Mouse (Mus musculus) heart, embryonic 12.5 days (tissue): ENCODE results near the gene Kcnab3. TPM values are rescaled to one million over a fixed set of nuclear protein-coding genes. Genes with fewer than 3 reads are reported as not detected.

Experiments
- ATAC-seq: fragments of 200-750 bp; cut with Nextera tagmentation; 2 replicates; pipeline ENCODE4 v1.8.0; 2017; ENCODE audit warnings: moderate TSS enrichment, moderate library complexity; ENCODE audit not compliant: insufficient number of reproducible peaks, low FRiP score
- H3K27ac ChIP-seq: fragments of 300-500 bp; sonication (generic); 2 replicates; pipeline ENCODE4 v1.5.1; 2016; ENCODE audit warnings: mild to moderate bottlenecking, moderate library complexity; ENCODE audit not compliant: poor library complexity, severe bottlenecking
- H3K27me3 ChIP-seq: fragments of 300-500 bp; sonication (generic); replicated peaks from 2 replicates; pipeline ENCODE4 v1.6.1; 2016; ENCODE audit warnings: mild to moderate bottlenecking, moderate library complexity
- H3K36me3 ChIP-seq: fragments of 300-500 bp; sonication (generic); 2 replicates; pipeline ENCODE4 v1.6.1; 2016; ENCODE audit warnings: mild to moderate bottlenecking, moderate library complexity
- H3K4me1 ChIP-seq: fragments of 300-500 bp; sonication (generic); replicated peaks from 2 replicates; pipeline ENCODE4 v1.6.1; 2016; ENCODE audit warnings: mild to moderate bottlenecking
- H3K4me2 ChIP-seq: fragments of 300-500 bp; sonication (generic); 2 replicates; pipeline ENCODE4 v1.6.1; 2016; ENCODE audit warnings: mild to moderate bottlenecking, moderate library complexity
- H3K4me3 ChIP-seq: fragments of 300-500 bp; sonication (generic); 2 replicates; pipeline ENCODE4 v1.5.1; 2016; ENCODE audit warnings: mild to moderate bottlenecking
- H3K9ac ChIP-seq: fragments of 300-500 bp; sonication (generic); 2 replicates; pipeline ENCODE4 v1.6.1; 2016; ENCODE audit warnings: mild to moderate bottlenecking, moderate library complexity
- H3K9me3 ChIP-seq: fragments of 300-500 bp; sonication (generic); replicated peaks from 2 replicates; pipeline ENCODE4 v1.6.1; 2016; ENCODE audit warnings: mild to moderate bottlenecking, moderate library complexity
- WGBS: fragments of 180-500 bp; shearing (Covaris S2); methylation state at CpG from one replicate; pipeline ENCODE4 v1.1.7; 2016; 5-methylcytosine and 5-hydroxymethylcytosine counted together
- polyA plus RNA-seq: library from polyadenylated mRNA; unstranded; fragments of >200 nt; fragmentation: Nextera tagmentation; extraction: Ambion mirVana; gene quantifications from 2 replicates; pipeline ENCODE4 v1.2.1, GENCODE M21; 2016

The Kcnab3 gene
- polyA plus RNA-seq = 0.87 and 0.98 TPM in 2 replicates

- no peak within 1 kb of the TSS for H3K27ac ChIP-seq
Observed at GRCm38 (mm10) chr11:69325628-69326407, at the start of gene Kcnab3. Gene Kcnab3, plus strand, starts transcription at chr11:69326258.

GRCm38 (mm10) chr11:69277267-69277666, 48.8 kb upstream of the Kcnab3 start:
- peaks cover 8% of the 10 kb centered on the region; the same call in 1 of the 2 replicates for H3K4me1 ChIP-seq
- H3K4me3 ChIP-seq = no peak overlapping the region
- no peaks in the 10 kb centered on the region; the same call in none of the 2 replicates for H3K27me3 ChIP-seq
- no peak overlapping the region for H3K9ac ChIP-seq
- no peak overlapping the region for H3K27ac ChIP-seq
- H3K4me2 ChIP-seq = no peak overlapping the region
- WGBS = 68% methylated on average over 5 of the region's 5 CpGs
- ATAC-seq = no peak
- H3K36me3 ChIP-seq = no peaks in the 10 kb centered on the region
- peaks cover 3% of the 10 kb centered on the region; the same call in 1 of the 2 replicates for H3K9me3 ChIP-seq

More at GRCm38 (mm10) chr11:69325628-69326407, at the start of gene Kcnab3:
- Histone ChIP-seq H3K36me3 (0 out of 2 replicates have a peak, but pooled peaks cover 1% of the 10 kb centered on the region), H3K9ac (peak within 1 kb of the TSS; percentile 64), H3K4me2 (peak within 1 kb of the TSS; percentile 92), H3K4me1 (peaks cover 43% of the 10 kb centered on the region), H3K9me3 (no peaks in the 10 kb centered on the region), H3K4me3 (peak within 1 kb of the TSS; percentile 56), H3K27me3 (peaks cover 37% of the 10 kb centered on the region)
- ATAC-seq = peak; percentile 69
- WGBS = 11% methylated on average over 26 of the region's 26 CpGs

GRCm38 (mm10) chr11:69291111-69291510, 34.9 kb upstream of the Kcnab3 start:
- WGBS = 73% methylated on average over 5 of the region's 5 CpGs
- no peak for ATAC-seq
- H3K9me3 ChIP-seq = peaks cover 4% of the 10 kb centered on the region; the same call in 1 of the 2 replicates

DNA sequence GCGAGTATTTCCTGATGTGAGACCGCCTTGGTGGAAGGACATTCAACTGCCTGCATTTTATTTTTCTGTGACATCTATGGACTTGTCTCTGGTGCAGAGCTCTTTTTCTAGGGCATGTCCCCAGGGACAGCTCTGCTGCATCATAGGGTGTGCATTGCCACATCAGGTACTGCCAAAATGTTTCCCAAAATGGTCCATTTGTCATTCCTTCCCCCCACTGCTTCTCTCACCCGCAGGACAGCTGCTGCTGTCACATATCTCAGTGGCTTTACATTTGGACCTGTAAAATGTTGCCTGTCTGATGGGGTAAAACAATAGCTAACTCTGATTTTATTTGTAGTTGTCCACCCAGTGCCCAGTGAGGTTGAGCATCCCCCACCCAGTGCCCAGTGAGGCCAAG, 30.8 kb upstream of the Kcnab3 start:
- WGBS = 70% methylated on average over 3 of the region's 3 CpGs
- ATAC-seq = no peak
- H3K9me3 ChIP-seq = no peaks in the 10 kb centered on the region
- no peak overlapping the region for H3K27ac ChIP-seq
- no peak overlapping the region for H3K4me3 ChIP-seq
- H3K27me3 ChIP-seq = no peaks in the 10 kb centered on the region
- H3K36me3 ChIP-seq = peaks cover 19% of the 10 kb centered on the region
- H3K4me1 ChIP-seq = peaks cover 6% of the 10 kb centered on the region; the same call in 1 of the 2 replicates
- no peak overlapping the region for H3K9ac ChIP-seq
- no peak overlapping the region for H3K4me2 ChIP-seq

More at GRCm38 (mm10) chr11:69291111-69291510, 34.9 kb upstream of the Kcnab3 start:
- H3K4me1 ChIP-seq = peaks cover 6% of the 10 kb centered on the region; the same call in 1 of the 2 replicates
- no peak overlapping the region for H3K9ac ChIP-seq
- no peak overlapping the region for H3K27ac ChIP-seq
- 0 out of 2 replicates have a peak, but pooled peaks cover 5% of the 10 kb centered on the region for H3K27me3 ChIP-seq
- H3K4me2 ChIP-seq = no peak overlapping the region
- no peak overlapping the region for H3K4me3 ChIP-seq
- H3K36me3 ChIP-seq = no peaks in the 10 kb centered on the region

GRCm38 (mm10) chr11:69297799-69298198, 28.3 kb upstream of the Kcnab3 start:
- no peak overlapping the region for H3K9ac ChIP-seq
- no peak overlapping the region for H3K4me2 ChIP-seq
- WGBS = 70% methylated on average over 2 of the region's 2 CpGs
- no peak for ATAC-seq
- H3K27me3 ChIP-seq = no peaks in the 10 kb centered on the region
- peaks cover 36% of the 10 kb centered on the region for H3K36me3 ChIP-seq
- H3K4me1 ChIP-seq = peaks cover 6% of the 10 kb centered on the region; the same call in 1 of the 2 replicates
- no peak overlapping the region for H3K4me3 ChIP-seq
- no peaks in the 10 kb centered on the region for H3K9me3 ChIP-seq
- H3K27ac ChIP-seq = no peak overlapping the region

DNA sequence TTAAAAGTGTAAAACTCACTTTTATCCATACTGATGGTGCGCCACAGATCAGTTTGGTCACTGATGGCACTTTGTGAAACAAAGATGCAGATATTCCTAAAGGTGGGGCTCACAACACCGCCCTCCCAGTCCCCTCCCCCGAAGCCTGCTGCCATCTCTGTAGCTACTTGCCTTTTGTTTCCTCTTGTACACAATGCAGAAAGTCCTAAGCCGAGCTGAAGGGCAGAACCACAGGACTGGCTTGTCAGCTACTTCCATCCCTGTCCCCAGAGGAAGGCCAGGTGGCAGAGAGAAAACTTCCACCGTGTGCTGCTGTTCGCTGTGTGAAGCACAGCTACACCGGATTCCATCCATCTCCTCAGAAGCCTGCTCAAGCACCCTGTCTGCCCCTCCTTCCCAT, 27.8 kb upstream of the Kcnab3 start:
- Histone ChIP-seq H3K4me3 (no peak overlapping the region), H3K4me1 (peaks cover 6% of the 10 kb centered on the region; the same call in 1 of the 2 replicates), H3K27ac (no peak overlapping the region), H3K9me3 (no peaks in the 10 kb centered on the region), H3K4me2 (no peak overlapping the region), H3K36me3 (peaks cover 40% of the 10 kb centered on the region), H3K27me3 (no peaks in the 10 kb centered on the region), H3K9ac (no peak overlapping the region)
- no peak for ATAC-seq
- 73% methylated on average over 7 of the region's 7 CpGs for WGBS

GRCm38 (mm10) chr11:69302817-69303216, 23.2 kb upstream of the Kcnab3 start:
- Histone ChIP-seq H3K4me3 (no peak overlapping the region), H3K4me1 (no peaks in the 10 kb centered on the region), H3K9ac (no peak overlapping the region), H3K27ac (no peak overlapping the region), H3K4me2 (no peak overlapping the region), H3K27me3 (no peaks in the 10 kb centered on the region), H3K9me3 (no peaks in the 10 kb centered on the region), H3K36me3 (peaks cover 78% of the 10 kb centered on the region)
- no peak for ATAC-seq
- 78% methylated on average over 7 of the region's 7 CpGs for WGBS

GRCm38 (mm10) chr11:69305291-69305690, 20.8 kb upstream of the Kcnab3 start:
- no peaks in the 10 kb centered on the region for H3K27me3 ChIP-seq
- H3K9ac ChIP-seq = no peak overlapping the region

GRCm38 (mm10) chr11:69306039-69306438, 20.0 kb upstream of the Kcnab3 start:
- H3K9ac ChIP-seq = no peak overlapping the region

More at GRCm38 (mm10) chr11:69305291-69305690, 20.8 kb upstream of the Kcnab3 start:
- Histone ChIP-seq H3K4me2 (no peak overlapping the region), H3K4me3 (no peak overlapping the region), H3K36me3 (peaks cover 85% of the 10 kb centered on the region), H3K9me3 (no peaks in the 10 kb centered on the region), H3K27ac (no peak overlapping the region), H3K4me1 (no peaks in the 10 kb centered on the region)
- WGBS = 93% methylated on average over 9 of the region's 9 CpGs
- ATAC-seq = no peak

DNA sequence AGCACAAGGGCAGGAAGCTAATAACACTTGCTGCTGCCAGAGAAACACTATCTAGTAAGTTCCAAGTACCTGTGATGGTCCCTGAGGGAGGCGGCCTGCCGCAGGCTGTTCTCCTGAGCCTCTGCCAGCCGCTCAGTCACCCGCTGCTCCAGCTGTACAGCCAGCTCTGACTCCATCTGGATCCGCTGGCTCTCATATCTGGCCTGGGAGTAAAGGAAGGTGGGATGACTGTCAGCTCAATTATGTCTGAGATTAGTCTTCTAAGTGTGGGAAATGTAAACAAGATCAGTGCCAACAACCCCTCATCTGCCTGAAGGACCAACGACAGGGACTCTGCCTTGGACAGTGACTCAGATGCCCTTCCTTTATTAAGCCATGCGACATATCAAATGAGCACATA, 14.8 kb upstream of the Kcnab3 start:
- Histone ChIP-seq H3K9me3 (no peaks in the 10 kb centered on the region), H3K27ac (no peak overlapping the region), H3K4me3 (no peak overlapping the region), H3K4me2 (no peak overlapping the region), H3K4me1 (no peaks in the 10 kb centered on the region), H3K9ac (no peak overlapping the region), H3K27me3 (no peaks in the 10 kb centered on the region), H3K36me3 (peaks cover 70% of the 10 kb centered on the region)
- ATAC-seq = no peak
- 68% methylated on average over 7 of the region's 7 CpGs for WGBS

More at GRCm38 (mm10) chr11:69306039-69306438, 20.0 kb upstream of the Kcnab3 start:
- H3K9me3 ChIP-seq = no peaks in the 10 kb centered on the region
- H3K36me3 ChIP-seq = peaks cover 90% of the 10 kb centered on the region
- H3K4me1 ChIP-seq = no peaks in the 10 kb centered on the region
- H3K27ac ChIP-seq = no peak overlapping the region
- H3K27me3 ChIP-seq = no peaks in the 10 kb centered on the region
- H3K4me2 ChIP-seq = no peak overlapping the region
- no peak for ATAC-seq
- H3K4me3 ChIP-seq = no peak overlapping the region
- 95% methylated on average over 2 of the region's 2 CpGs for WGBS

DNA sequence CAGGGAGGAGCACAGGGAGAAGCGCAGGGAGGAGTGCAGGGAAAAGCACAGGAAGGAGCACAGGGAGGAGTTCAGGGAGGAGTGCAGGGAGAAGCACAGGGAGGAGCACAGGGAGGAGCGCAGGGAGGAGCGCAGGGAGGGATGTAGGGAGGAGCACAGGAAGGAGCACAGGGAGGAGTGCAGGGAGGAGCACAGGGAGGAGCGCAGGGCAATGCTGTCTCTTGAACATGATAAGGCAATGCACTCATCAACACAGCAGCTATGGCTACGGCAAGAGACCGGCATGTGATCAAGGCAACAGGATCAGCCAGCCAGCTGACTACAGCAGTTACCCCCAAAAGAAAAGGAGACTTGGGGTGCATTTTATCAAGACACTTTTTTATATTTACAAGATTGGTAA, 9.7 kb upstream of the Kcnab3 start:
- Histone ChIP-seq H3K9ac (no peak overlapping the region), H3K9me3 (no peaks in the 10 kb centered on the region), H3K27ac (no peak overlapping the region), H3K4me2 (no peak overlapping the region), H3K36me3 (peaks cover 57% of the 10 kb centered on the region), H3K4me1 (no peaks in the 10 kb centered on the region), H3K4me3 (no peak overlapping the region), H3K27me3 (no peaks in the 10 kb centered on the region)
- 95% methylated on average over 6 of the region's 6 CpGs for WGBS
- no peak for ATAC-seq
